Mouse (Mus musculus) kidney, adult 2 months (tissue): ENCODE measurements around the gene Ccdc103.

Source experiments
- CTCF ChIP-seq: fragments of 200-500 bp; conservative IDR thresholded peaks from 2 replicates; pipeline ENCODE4 v1.5.1; 2011; ENCODE audit warnings: low read depth, mild to moderate bottlenecking, control low read depth, low read length, moderate library complexity, mixed read lengths; ENCODE audit not compliant: insufficient read depth, insufficient read length
- POLR2A ChIP-seq: fragments of 200-500 bp; IDR thresholded peaks from one replicate; pipeline ENCODE4 v1.6.1; 2011; ENCODE audit warnings: low read depth, low read length, control low read depth

- TF ChIP-seq CTCF (no peak), POLR2A (no peak)
Observed at GRCm38 (mm10) chr11:102890096-102890495, 9.1 kb downstream of the Ccdc103 start.
